Mouse (Mus musculus): ENCODE data around the gene Rasa2. TPM values are rescaled to one million over a fixed set of nuclear protein-coding genes. Genes with fewer than 3 reads are reported as not detected.

The Rasa2 gene
- total RNA-seq, 1 experiment, result 9.7 TPM

DNA sequence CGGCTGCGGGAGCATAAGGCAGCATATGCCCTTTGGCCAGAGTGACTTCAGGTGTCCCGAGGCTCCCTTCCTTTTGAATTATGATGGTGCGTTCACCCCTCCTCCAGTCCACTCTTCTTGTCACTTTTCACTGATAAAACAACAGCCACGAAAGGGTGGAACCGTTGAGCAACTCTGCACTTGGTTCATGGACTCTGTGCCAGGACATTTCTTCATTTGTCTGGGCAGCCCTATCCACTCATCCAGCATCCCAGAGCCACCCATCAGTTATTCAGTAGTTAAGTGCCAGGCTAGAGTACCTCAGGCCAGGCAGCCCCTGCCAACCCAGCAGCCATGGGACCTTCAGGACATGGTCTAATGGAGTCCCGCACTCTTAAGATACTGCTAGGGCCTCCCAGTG lies 7.1 kb upstream of the Rasa2 start:
- no peak overlapping the region for H3K27ac ChIP-seq (ENCODE audit: insufficient read depth, low read depth, low read length, poor library complexity, severe bottlenecking)
- no peaks in the 10 kb centered on the region for H3K9me3 ChIP-seq (ENCODE audit: control insufficient read depth, insufficient read depth, low read depth, low read length)
- H3K4me1 ChIP-seq (ENCODE audit: control insufficient read depth in 2 of 2, insufficient read depth in 2 of 2, low read length in 2 of 2, poor library complexity in 1 of 2), result no peaks in the 10 kb centered on the region
- TF ChIP-seq MAFK (IDR thresholded peaks at IDR 0.05; ENCODE audit: insufficient read depth, low read depth, low read length) (no peak), HCFC1 (IDR thresholded peaks at IDR 0.05; ENCODE audit: borderline replicate concordance, insufficient read depth, low read length) (no peak), ZC3H11A (IDR thresholded peaks at IDR 0.05; ENCODE audit: borderline replicate concordance, low read depth, low read length) (no peak), ZNF384 (IDR thresholded peaks at IDR 0.05; ENCODE audit: low read depth, low read length) (no peak), CHD2 (IDR thresholded peaks at IDR 0.05; ENCODE audit: low read depth, low read length) (no peak)
- no peaks in the 10 kb centered on the region for H3K36me3 ChIP-seq (ENCODE audit: control insufficient read depth, insufficient read depth, low read length, poor library complexity, severe bottlenecking)
- DNase-seq (ENCODE audit: low read depth, low spot score), result no peak
- no peak overlapping the region for H3K4me3 ChIP-seq (ENCODE audit: insufficient read depth in 1 of 2, low read depth in 1 of 2, low read length in 2 of 2, poor library complexity in 1 of 2, severe bottlenecking in 1 of 2)
- in situ Hi-C loops (cut with MboI; ENCODE audit: low sequenced_read_pairs in 2 of 2, unreplicated experiment in 2 of 2), result no loop called here
- no peak overlapping the region for H3K9ac ChIP-seq (ENCODE audit: insufficient read depth, low read depth, low read length, poor library complexity, severe bottlenecking)

DNA sequence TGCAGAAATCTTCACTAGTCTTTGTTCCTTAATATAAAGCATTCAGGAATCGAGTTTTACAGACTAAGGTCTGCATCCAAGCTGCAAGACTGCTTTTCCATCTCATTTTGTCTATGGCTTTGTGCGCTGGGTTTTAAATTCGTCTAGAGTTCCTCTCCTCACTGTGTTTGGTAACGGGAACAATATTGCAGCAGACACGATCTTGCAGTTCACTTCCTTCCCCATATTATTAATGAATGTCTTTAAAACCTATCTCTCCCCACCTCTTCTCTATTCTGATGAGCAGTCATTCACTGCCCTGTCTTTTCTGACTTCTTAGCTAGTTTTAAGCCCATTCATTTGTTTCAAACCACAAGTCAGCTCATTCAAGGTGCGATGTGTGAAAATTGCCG lies 5.7 kb upstream of the Rasa2 start:
- in situ Hi-C loops (cut with MboI; ENCODE audit: low sequenced_read_pairs in 2 of 2, unreplicated experiment in 2 of 2), result no loop called here
- no peak overlapping the region for H3K4me3 ChIP-seq (ENCODE audit: insufficient read depth in 1 of 2, low read depth in 1 of 2, low read length in 2 of 2, poor library complexity in 1 of 2, severe bottlenecking in 1 of 2)
- no peak for DNase-seq (ENCODE audit: low read depth, low spot score)
- H3K4me1 ChIP-seq (ENCODE audit: control insufficient read depth in 2 of 2, insufficient read depth in 2 of 2, low read length in 2 of 2, poor library complexity in 1 of 2), result no peaks in the 10 kb centered on the region
- no peaks in the 10 kb centered on the region for H3K9me3 ChIP-seq (ENCODE audit: control insufficient read depth, insufficient read depth, low read depth, low read length)
- TF ChIP-seq ZC3H11A (IDR thresholded peaks at IDR 0.05; ENCODE audit: borderline replicate concordance, low read depth, low read length), result no peak
- TF ChIP-seq CHD2 (IDR thresholded peaks at IDR 0.05; ENCODE audit: low read depth, low read length), result no peak
- no peak for TF ChIP-seq MAFK (IDR thresholded peaks at IDR 0.05; ENCODE audit: insufficient read depth, low read depth, low read length)
- no peak for TF ChIP-seq HCFC1 (IDR thresholded peaks at IDR 0.05; ENCODE audit: borderline replicate concordance, insufficient read depth, low read length)
- H3K27ac ChIP-seq (ENCODE audit: insufficient read depth, low read depth, low read length, poor library complexity, severe bottlenecking), result no peak overlapping the region
- no peaks in the 10 kb centered on the region for H3K36me3 ChIP-seq (ENCODE audit: control insufficient read depth, insufficient read depth, low read length, poor library complexity, severe bottlenecking)
- no peak overlapping the region for H3K9ac ChIP-seq (ENCODE audit: insufficient read depth, low read depth, low read length, poor library complexity, severe bottlenecking)

DNA sequence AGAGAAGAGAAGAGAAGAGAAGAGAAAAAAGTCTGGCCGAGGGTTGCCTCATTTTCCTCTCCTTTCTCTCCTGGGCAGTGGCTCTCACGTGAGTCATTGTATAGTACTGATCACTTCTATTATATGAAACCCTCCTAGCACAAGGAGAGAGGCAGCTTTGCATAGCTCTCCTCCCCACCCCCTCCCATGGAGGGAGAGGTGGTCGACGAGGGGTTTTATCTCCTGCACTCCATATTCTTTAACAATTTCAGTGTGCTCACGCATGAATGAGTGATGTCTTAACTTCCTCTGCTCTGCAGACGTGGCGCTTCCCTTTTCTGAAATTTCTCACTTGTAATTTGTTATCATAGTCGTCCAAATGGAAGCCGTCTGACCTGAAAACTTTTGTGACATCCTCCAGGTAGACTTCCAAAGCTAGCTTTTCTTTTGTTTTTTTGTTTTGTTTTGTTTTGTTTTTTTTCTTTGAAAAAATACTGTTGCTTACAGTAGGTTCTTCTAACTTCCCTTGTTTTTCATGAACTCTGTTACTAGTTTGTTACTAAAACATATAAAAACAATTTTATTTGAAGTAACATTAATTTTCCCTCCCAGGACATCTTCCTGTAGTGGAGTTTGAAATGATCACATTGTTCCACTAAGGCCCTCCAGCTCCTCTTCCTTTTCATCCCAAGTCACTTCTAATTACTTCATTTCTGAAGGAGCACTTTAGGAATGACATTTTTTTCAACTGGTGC lies 5.2 kb upstream of the Rasa2 start:
- no peak for TF ChIP-seq ZNF384 (IDR thresholded peaks at IDR 0.05; ENCODE audit: low read depth, low read length)
- no peak for TF ChIP-seq MAFK (IDR thresholded peaks at IDR 0.05; ENCODE audit: insufficient read depth, low read depth, low read length)
- TF ChIP-seq HCFC1 (IDR thresholded peaks at IDR 0.05; ENCODE audit: borderline replicate concordance, insufficient read depth, low read length), result no peak
- TF ChIP-seq CHD2 (IDR thresholded peaks at IDR 0.05; ENCODE audit: low read depth, low read length), result no peak
- no peak for TF ChIP-seq ZC3H11A (IDR thresholded peaks at IDR 0.05; ENCODE audit: borderline replicate concordance, low read depth, low read length)
- in situ Hi-C loops (cut with MboI; ENCODE audit: low sequenced_read_pairs in 2 of 2, unreplicated experiment in 2 of 2), result no loop called here
- Histone ChIP-seq H3K36me3 (ENCODE audit: control insufficient read depth, insufficient read depth, low read length, poor library complexity, severe bottlenecking) (no peaks in the 10 kb centered on the region), H3K27ac (ENCODE audit: insufficient read depth, low read depth, low read length, poor library complexity, severe bottlenecking) (no peak overlapping the region), H3K4me3 (ENCODE audit: insufficient read depth in 1 of 2, low read depth in 1 of 2, low read length in 2 of 2, poor library complexity in 1 of 2, severe bottlenecking in 1 of 2) (no peak overlapping the region), H3K4me1 (ENCODE audit: control insufficient read depth in 2 of 2, insufficient read depth in 2 of 2, low read length in 2 of 2, poor library complexity in 1 of 2) (no peaks in the 10 kb centered on the region), H3K9ac (ENCODE audit: insufficient read depth, low read depth, low read length, poor library complexity, severe bottlenecking) (no peak overlapping the region), H3K9me3 (ENCODE audit: control insufficient read depth, insufficient read depth, low read depth, low read length) (no peaks in the 10 kb centered on the region)
- DNase-seq (ENCODE audit: low read depth, low spot score), result no peak

DNA sequence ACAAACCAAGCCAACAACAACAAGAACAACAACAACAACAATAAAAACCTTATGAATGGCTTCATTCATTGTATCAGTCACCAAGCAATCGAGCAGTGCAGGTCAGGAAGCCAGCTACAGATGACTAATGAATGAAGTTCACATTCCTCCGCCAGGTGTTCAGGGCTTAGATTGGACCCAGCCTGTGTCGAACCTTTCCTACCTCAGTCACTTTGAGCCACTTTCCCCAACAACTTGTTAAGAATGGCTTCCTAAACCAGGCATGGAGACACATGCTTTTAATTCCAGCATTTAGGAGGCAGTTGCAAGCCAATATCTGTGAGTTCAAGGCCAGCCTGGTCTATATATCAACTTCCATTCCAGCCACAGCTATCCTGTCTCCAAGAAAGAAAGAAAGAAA lies 4.5 kb upstream of the Rasa2 start:
- H3K4me1 ChIP-seq (ENCODE audit: control insufficient read depth in 2 of 2, insufficient read depth in 2 of 2, low read length in 2 of 2, poor library complexity in 1 of 2), result no peaks in the 10 kb centered on the region
- in situ Hi-C loops (cut with MboI; ENCODE audit: low sequenced_read_pairs in 2 of 2, unreplicated experiment in 2 of 2), result no loop called here
- no peaks in the 10 kb centered on the region for H3K36me3 ChIP-seq (ENCODE audit: control insufficient read depth, insufficient read depth, low read length, poor library complexity, severe bottlenecking)

GRCm38 (mm10) chr9:96635176-96635575 lies 3.8 kb upstream of the Rasa2 start:
- in situ Hi-C loops (cut with MboI; ENCODE audit: low sequenced_read_pairs in 2 of 2, unreplicated experiment in 2 of 2), result no loop called here
- no peak for DNase-seq (ENCODE audit: low read depth, low spot score)
- TF ChIP-seq MAFK (IDR thresholded peaks at IDR 0.05; ENCODE audit: insufficient read depth, low read depth, low read length) (no peak), HCFC1 (IDR thresholded peaks at IDR 0.05; ENCODE audit: borderline replicate concordance, insufficient read depth, low read length) (no peak), ZNF384 (IDR thresholded peaks at IDR 0.05; ENCODE audit: low read depth, low read length) (no peak), CHD2 (IDR thresholded peaks at IDR 0.05; ENCODE audit: low read depth, low read length) (no peak), ZC3H11A (IDR thresholded peaks at IDR 0.05; ENCODE audit: borderline replicate concordance, low read depth, low read length) (no peak)

More for the DNA sequence above, 4.5 kb upstream of the Rasa2 start:
- Histone ChIP-seq H3K9me3 (ENCODE audit: control insufficient read depth, insufficient read depth, low read depth, low read length) (no peaks in the 10 kb centered on the region), H3K27ac (ENCODE audit: insufficient read depth, low read depth, low read length, poor library complexity, severe bottlenecking) (no peak overlapping the region), H3K4me3 (ENCODE audit: insufficient read depth in 1 of 2, low read depth in 1 of 2, low read length in 2 of 2, poor library complexity in 1 of 2, severe bottlenecking in 1 of 2) (no peak overlapping the region), H3K9ac (ENCODE audit: insufficient read depth, low read depth, low read length, poor library complexity, severe bottlenecking) (no peak overlapping the region)
- no peak for TF ChIP-seq HCFC1 (IDR thresholded peaks at IDR 0.05; ENCODE audit: borderline replicate concordance, insufficient read depth, low read length)
- TF ChIP-seq MAFK (IDR thresholded peaks at IDR 0.05; ENCODE audit: insufficient read depth, low read depth, low read length), result no peak
- no peak for DNase-seq (ENCODE audit: low read depth, low spot score)

More at GRCm38 (mm10) chr9:96635176-96635575, 3.8 kb upstream of the Rasa2 start:
- Histone ChIP-seq H3K4me1 (ENCODE audit: control insufficient read depth in 2 of 2, insufficient read depth in 2 of 2, low read length in 2 of 2, poor library complexity in 1 of 2) (peaks cover 0 to under 1% of the 10 kb centered on the region in 2 experiments; a peak in 1 of 4 replicates), H3K4me3 (ENCODE audit: insufficient read depth in 1 of 2, low read depth in 1 of 2, low read length in 2 of 2, poor library complexity in 1 of 2, severe bottlenecking in 1 of 2) (no peak overlapping the region), H3K27ac (ENCODE audit: insufficient read depth, low read depth, low read length, poor library complexity, severe bottlenecking) (no peak overlapping the region), H3K9me3 (ENCODE audit: control insufficient read depth, insufficient read depth, low read depth, low read length) (no peaks in the 10 kb centered on the region), H3K9ac (ENCODE audit: insufficient read depth, low read depth, low read length, poor library complexity, severe bottlenecking) (no peak overlapping the region), H3K36me3 (ENCODE audit: control insufficient read depth, insufficient read depth, low read length, poor library complexity, severe bottlenecking) (no peaks in the 10 kb centered on the region)

Measured in ES-E14 (cell line).